Mouse (Mus musculus): ENCODE measurements around the gene Ncoa5. TPM values are rescaled to one million over a fixed set of nuclear protein-coding genes. Genes with fewer than 3 reads are reported as not detected.

The Ncoa5 gene
- polyA plus RNA-seq, 1 experiment from 2014 or later: 8.1 TPM

DNA sequence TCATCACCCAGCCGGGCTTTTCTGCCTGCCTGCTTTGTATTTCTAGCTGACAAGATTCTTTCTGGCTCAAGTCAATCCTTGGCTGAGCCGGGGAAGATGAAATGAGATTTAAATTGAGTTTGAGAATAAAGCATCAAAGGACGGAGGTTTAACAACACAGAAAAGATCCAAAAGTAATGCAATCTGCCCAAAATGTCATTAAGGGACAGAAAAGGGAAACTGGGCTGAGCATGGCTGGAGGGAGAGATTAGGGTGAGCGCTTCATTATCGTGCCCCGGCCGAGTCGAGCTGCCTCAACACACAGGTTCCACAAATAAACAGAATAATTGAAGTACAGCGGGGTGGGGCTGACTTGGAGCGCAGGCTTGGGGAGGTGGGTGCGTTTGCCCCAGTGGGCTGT lies 16.9 kb upstream of the Ncoa5 start:
- Histone ChIP-seq H3K9ac (replicated peaks) (no peak overlapping the region), H3K4me3 (ENCODE audit: low read depth, low read length) (no peak overlapping the region), H3K27ac (ENCODE audit: low read depth) (no peak overlapping the region), H3K9me3 (ENCODE audit: low read length) (peaks cover 4% of the 10 kb centered on the region; the same call in 1 of the 2 replicates), H3K27me3 (ENCODE audit: insufficient read depth, low read length) (0 out of 2 replicates have a peak, but pooled peaks cover 4% of the 10 kb centered on the region), H3K36me3 (replicated peaks; ENCODE audit: insufficient read depth, low read length) (no peaks in the 10 kb centered on the region), H3K4me2 (ENCODE audit: low read depth, low read length) (no peak overlapping the region), H3K4me1 (ENCODE audit: insufficient read depth) (peaks cover 14% of the 10 kb centered on the region)
- TF ChIP-seq EP300 (IDR thresholded peaks at IDR 0.05; ENCODE audit: low read depth) (no peak), CTCF (IDR thresholded peaks at IDR 0.05; ENCODE audit: low read depth) (no peak)
- no peak for DNase-seq
- WGBS (ENCODE audit: insufficient replicate concordance): 38% methylated on average over 11 of the region's 11 CpGs
- ATAC-seq: no peak

DNA sequence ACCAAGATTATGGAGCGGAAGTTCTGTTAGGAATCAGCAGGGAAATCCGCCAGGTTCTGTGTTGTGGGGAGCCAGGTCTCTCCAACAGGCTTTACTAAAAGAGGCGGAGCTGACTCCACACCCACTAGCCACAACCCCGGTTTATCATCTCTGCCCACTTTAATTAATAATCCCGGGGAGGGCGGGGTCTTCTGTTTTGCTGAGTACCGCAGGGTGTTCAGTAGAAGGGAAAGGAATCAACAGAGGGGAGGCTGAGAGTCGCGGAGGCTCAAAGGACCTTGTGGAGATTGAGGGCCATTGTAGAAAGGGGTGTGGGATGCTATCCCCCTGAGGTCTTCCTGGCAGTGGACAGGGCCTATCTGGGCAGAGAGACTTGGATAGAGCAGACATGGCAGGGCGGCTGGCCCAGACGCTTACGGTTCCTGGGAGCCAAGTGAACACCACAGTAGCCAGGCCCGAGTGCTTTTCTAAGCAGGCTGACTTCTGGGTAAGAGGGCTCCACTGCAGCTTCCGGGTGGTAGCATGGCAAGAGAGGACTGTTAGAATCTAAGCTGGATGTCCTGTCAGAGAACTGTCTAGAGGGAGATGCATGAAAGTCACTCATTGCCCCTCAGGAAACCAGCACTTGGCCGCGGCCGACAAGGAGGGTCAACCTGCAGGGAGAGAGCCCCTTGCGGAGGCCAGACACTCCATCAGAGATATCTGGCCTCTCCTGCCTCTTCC lies 16.3 kb upstream of the Ncoa5 start:
- Histone ChIP-seq H3K4me1 (ENCODE audit: insufficient read depth) (peaks cover 11% of the 10 kb centered on the region), H3K27ac (ENCODE audit: low read depth) (no peak overlapping the region), H3K4me3 (ENCODE audit: low read depth, low read length) (no peak overlapping the region), H3K4me2 (ENCODE audit: low read depth, low read length) (no peak overlapping the region), H3K9me3 (ENCODE audit: low read length) (peaks cover 4% of the 10 kb centered on the region; the same call in 1 of the 2 replicates), H3K36me3 (replicated peaks; ENCODE audit: insufficient read depth, low read length) (no peaks in the 10 kb centered on the region), H3K27me3 (ENCODE audit: insufficient read depth, low read length) (0 out of 2 replicates have a peak, but pooled peaks cover 4% of the 10 kb centered on the region), H3K9ac (replicated peaks) (no peak overlapping the region)
- 68% methylated on average over 18 of the region's 18 CpGs for WGBS (ENCODE audit: insufficient replicate concordance)
- ATAC-seq (no peak), DNase-seq (no peak)
- TF ChIP-seq CTCF (IDR thresholded peaks at IDR 0.05; ENCODE audit: low read depth) (no peak), EP300 (IDR thresholded peaks at IDR 0.05; ENCODE audit: low read depth) (no peak)

GRCm38 (mm10) chr2:165049044-165049443 lies 14.4 kb upstream of the Ncoa5 start:
- H3K27ac ChIP-seq (ENCODE audit: low read depth): no peak overlapping the region
- peaks cover 3% of the 10 kb centered on the region; the same call in 1 of the 2 replicates for H3K9me3 ChIP-seq (ENCODE audit: low read length)
- DNase-seq (no peak), ATAC-seq (no peak)
- no peaks in the 10 kb centered on the region for H3K4me1 ChIP-seq (ENCODE audit: insufficient read depth)
- no peak overlapping the region for H3K9ac ChIP-seq (replicated peaks)
- 0 out of 2 replicates have a peak, but pooled peaks cover 4% of the 10 kb centered on the region for H3K27me3 ChIP-seq (ENCODE audit: insufficient read depth, low read length)
- TF ChIP-seq EP300 (IDR thresholded peaks at IDR 0.05; ENCODE audit: low read depth): no peak
- no peak for TF ChIP-seq CTCF (IDR thresholded peaks at IDR 0.05; ENCODE audit: low read depth)
- no peak overlapping the region for H3K4me2 ChIP-seq (ENCODE audit: low read depth, low read length)
- no peaks in the 10 kb centered on the region for H3K36me3 ChIP-seq (replicated peaks; ENCODE audit: insufficient read depth, low read length)
- WGBS (ENCODE audit: insufficient replicate concordance): 76% methylated on average over 5 of the region's 5 CpGs
- H3K4me3 ChIP-seq (ENCODE audit: low read depth, low read length): no peak overlapping the region

DNA sequence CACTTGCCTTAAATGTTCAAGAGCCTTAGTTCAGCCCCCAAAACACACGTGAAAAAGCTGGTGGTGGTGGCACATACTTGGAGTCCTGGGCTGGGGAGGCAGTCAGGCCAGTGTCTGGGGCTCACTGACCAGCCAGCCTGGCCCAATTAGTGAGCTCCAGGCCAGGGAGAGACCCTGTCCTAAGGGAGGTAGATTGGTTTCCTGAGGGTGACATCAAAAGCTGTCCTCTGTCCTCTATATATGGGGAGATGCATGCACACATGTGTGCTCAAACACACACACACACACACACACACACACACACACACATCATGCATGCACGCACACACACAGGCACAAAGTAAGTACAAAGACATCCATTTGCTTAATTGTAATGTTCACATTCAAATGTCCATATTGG lies 9.1 kb upstream of the Ncoa5 start:
- no peaks in the 10 kb centered on the region for H3K9me3 ChIP-seq (ENCODE audit: low read length)
- no peak overlapping the region for H3K27ac ChIP-seq (ENCODE audit: low read depth)
- no peak overlapping the region for H3K4me3 ChIP-seq (ENCODE audit: low read depth, low read length)
- no peak overlapping the region for H3K4me2 ChIP-seq (ENCODE audit: low read depth, low read length)
- ATAC-seq (no peak), DNase-seq (no peak)
- TF ChIP-seq EP300 (IDR thresholded peaks at IDR 0.05; ENCODE audit: low read depth): no peak
- no peak for TF ChIP-seq CTCF (IDR thresholded peaks at IDR 0.05; ENCODE audit: low read depth)
- peaks cover 6% of the 10 kb centered on the region; the same call in 1 of the 2 replicates for H3K4me1 ChIP-seq (ENCODE audit: insufficient read depth)
- no peaks in the 10 kb centered on the region for H3K27me3 ChIP-seq (ENCODE audit: insufficient read depth, low read length)
- no peak overlapping the region for H3K9ac ChIP-seq (replicated peaks)
- 54% methylated on average over 2 of the region's 2 CpGs for WGBS (ENCODE audit: insufficient replicate concordance)
- no peaks in the 10 kb centered on the region for H3K36me3 ChIP-seq (replicated peaks; ENCODE audit: insufficient read depth, low read length)

- Histone ChIP-seq H3K36me3 (replicated peaks; ENCODE audit: insufficient read depth, low read length) (no peaks in the 10 kb centered on the region), H3K9me3 (ENCODE audit: low read length) (no peaks in the 10 kb centered on the region), H3K4me1 (ENCODE audit: insufficient read depth) (peaks cover 6% of the 10 kb centered on the region; the same call in 1 of the 2 replicates), H3K27ac (ENCODE audit: low read depth) (no peak overlapping the region), H3K4me2 (ENCODE audit: low read depth, low read length) (no peak overlapping the region), H3K9ac (replicated peaks) (no peak overlapping the region), H3K27me3 (ENCODE audit: insufficient read depth, low read length) (no peaks in the 10 kb centered on the region), H3K4me3 (ENCODE audit: low read depth, low read length) (no peak overlapping the region)
- DNase-seq (no peak), ATAC-seq (no peak)
- TF ChIP-seq EP300 (IDR thresholded peaks at IDR 0.05; ENCODE audit: low read depth) (no peak), CTCF (IDR thresholded peaks at IDR 0.05; ENCODE audit: low read depth) (no peak)
- 24% methylated on average over 17 of the region's 17 CpGs for WGBS (ENCODE audit: insufficient replicate concordance)
Observed at GRCm38 (mm10) chr2:165043090-165043636, 8.5 kb upstream of the Ncoa5 start.

DNA sequence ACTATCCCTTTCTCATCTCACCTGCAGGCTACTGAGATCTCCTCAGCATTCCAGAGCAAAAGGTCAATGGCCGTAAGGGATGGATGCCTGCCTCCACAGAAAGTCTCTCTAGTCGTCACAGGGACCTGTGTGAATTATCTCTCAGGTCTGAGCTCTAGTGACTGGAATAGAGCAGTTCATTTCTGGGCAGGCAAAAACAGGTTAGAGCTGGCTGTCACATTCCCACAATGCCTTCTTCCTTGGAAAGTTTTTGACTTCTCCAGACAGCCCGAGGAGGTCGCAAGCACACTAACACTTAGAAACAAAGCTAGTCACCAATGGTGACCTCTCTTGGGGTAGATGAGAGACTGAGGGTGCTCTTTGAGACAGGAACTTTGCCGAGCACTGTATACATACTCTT lies 7.5 kb upstream of the Ncoa5 start:
- H3K27ac ChIP-seq (ENCODE audit: low read depth): no peak overlapping the region
- no peaks in the 10 kb centered on the region for H3K27me3 ChIP-seq (ENCODE audit: insufficient read depth, low read length)
- H3K36me3 ChIP-seq (replicated peaks; ENCODE audit: insufficient read depth, low read length): no peaks in the 10 kb centered on the region
- no peak for DNase-seq
- no peak for TF ChIP-seq CTCF (IDR thresholded peaks at IDR 0.05; ENCODE audit: low read depth)
- TF ChIP-seq EP300 (IDR thresholded peaks at IDR 0.05; ENCODE audit: low read depth): no peak
- no peak overlapping the region for H3K4me3 ChIP-seq (ENCODE audit: low read depth, low read length)
- H3K4me1 ChIP-seq (ENCODE audit: insufficient read depth): peaks cover 6% of the 10 kb centered on the region; the same call in 1 of the 2 replicates
- H3K4me2 ChIP-seq (ENCODE audit: low read depth, low read length): no peak overlapping the region
- no peak for ATAC-seq
- WGBS (ENCODE audit: insufficient replicate concordance): 84% methylated on average over 5 of the region's 5 CpGs
- H3K9ac ChIP-seq (replicated peaks): no peak overlapping the region
- H3K9me3 ChIP-seq (ENCODE audit: low read length): no peaks in the 10 kb centered on the region

Measured in liver, postnatal 0 days (tissue).